Mouse (Mus musculus) liver, embryonic 14.5 days (tissue): ENCODE data around the gene Mrpl50. TPM values are rescaled to one million over a fixed set of nuclear protein-coding genes. Genes with fewer than 3 reads are reported as not detected.

Experiments used
- ATAC-seq: fragments of 200-750 bp; cut with Nextera tagmentation; 2 replicates; pipeline ENCODE4 v1.8.0; 2017; ENCODE audit warnings: moderate number of reproducible peaks, mild to moderate bottlenecking, moderate library complexity; ENCODE audit not compliant: insufficient read depth
- DNase-seq, 3 experiments: peaks; one replicate each; pipeline ENCODE4 v3.0.0-alpha.2; 2012 to 2013; ENCODE audit warnings: low read depth in 3 of 3, low spot score in 3 of 3
- H3K27ac ChIP-seq: fragments of 300-500 bp; sonication (generic); 2 replicates; pipeline ENCODE4 v1.5.1; 2014; ENCODE audit warnings: moderate library complexity, mild to moderate bottlenecking, control low read depth, inconsistent platforms
- H3K27me3 ChIP-seq: fragments of 300-500 bp; sonication (generic); 2 replicates; pipeline ENCODE4 v1.6.1; 2014; ENCODE audit warnings: mild to moderate bottlenecking, low read length, moderate library complexity; ENCODE audit not compliant: control insufficient read depth, insufficient read depth
- H3K36me3 ChIP-seq: fragments of 300-500 bp; sonication (generic); replicated peaks from 2 replicates; pipeline ENCODE4 v1.6.1; 2014; ENCODE audit warnings: low read depth; ENCODE audit not compliant: control insufficient read depth, insufficient read depth
- H3K4me1 ChIP-seq, 2 experiments: fragments of 200-500 bp in 1 of 2; fragments of 300-500 bp in 1 of 2; sonication (generic) in 1 of 2; replicated peaks; 2 replicates each; pipeline ENCODE4 v1.6.1; 2012 to 2014; ENCODE audit warnings: antibody characterized with exemption in 1 of 2, inconsistent platforms in 1 of 2, low read length in 1 of 2; ENCODE audit not compliant: control insufficient read depth in 2 of 2, insufficient read depth in 2 of 2
- H3K4me2 ChIP-seq: fragments of 300-500 bp; sonication (generic); 2 replicates; pipeline ENCODE4 v1.6.1; 2014; ENCODE audit warnings: low read depth, mild to moderate bottlenecking, control low read depth, moderate library complexity
- H3K4me3 ChIP-seq, 2 experiments: fragments of 200-500 bp in 1 of 2; fragments of 300-500 bp in 1 of 2; sonication (generic) in 1 of 2; 2 replicates each; pipeline ENCODE4 v1.5.1; 2012 to 2014; ENCODE audit warnings: low read depth in 2 of 2, low read length in 2 of 2, mild to moderate bottlenecking in 2 of 2, control low read depth in 1 of 2, inconsistent platforms in 1 of 2, moderate library complexity in 1 of 2; ENCODE audit not compliant: insufficient read depth in 1 of 2
- H3K9ac ChIP-seq: fragments of 300-500 bp; sonication (generic); replicated peaks from 2 replicates; pipeline ENCODE4 v1.6.1; 2014; ENCODE audit warnings: mild to moderate bottlenecking, control low read depth, moderate library complexity
- H3K9me3 ChIP-seq: fragments of 300-500 bp; sonication (generic); 2 replicates; pipeline ENCODE4 v1.6.1; 2016; ENCODE audit warnings: low read length, mixed read lengths; ENCODE audit not compliant: control insufficient read depth
- CTCF ChIP-seq: IDR thresholded peaks from 2 replicates; pipeline ENCODE4 v1.5.1; 2016; ENCODE audit warnings: antibody characterized with exemption, low read depth, control low read depth
- EP300 ChIP-seq: IDR thresholded peaks from 2 replicates; pipeline ENCODE4 v1.6.1; 2016; ENCODE audit warnings: antibody characterized with exemption, low read depth
- WGBS: fragments of 180-500 bp; shearing (Covaris S2); extraction: QIAGEN DNeasy Blood & Tissue Kit; methylation state at CpG from one replicate; pipeline ENCODE4 v1.1.7; 2014; ENCODE audit not compliant: insufficient replicate concordance; 5-methylcytosine and 5-hydroxymethylcytosine counted together
- polyA plus RNA-seq, 2 experiments: library from polyadenylated mRNA; depleted of rRNA in 1 of 2; stranded (reverse) in 1 of 2; unstranded in 1 of 2; fragments of >200 nt; fragmentation: Nextera tagmentation in 1 of 2; extraction: Ambion mirVana in 1 of 2; gene quantifications; 2 replicates each; pipeline versions ENCODE4 v1.2.1 to v1.2.3; 2012 to 2014

Gene Mrpl50
- polyA plus RNA-seq, 2 experiments: 16.6 to 55.7 TPM

DNA sequence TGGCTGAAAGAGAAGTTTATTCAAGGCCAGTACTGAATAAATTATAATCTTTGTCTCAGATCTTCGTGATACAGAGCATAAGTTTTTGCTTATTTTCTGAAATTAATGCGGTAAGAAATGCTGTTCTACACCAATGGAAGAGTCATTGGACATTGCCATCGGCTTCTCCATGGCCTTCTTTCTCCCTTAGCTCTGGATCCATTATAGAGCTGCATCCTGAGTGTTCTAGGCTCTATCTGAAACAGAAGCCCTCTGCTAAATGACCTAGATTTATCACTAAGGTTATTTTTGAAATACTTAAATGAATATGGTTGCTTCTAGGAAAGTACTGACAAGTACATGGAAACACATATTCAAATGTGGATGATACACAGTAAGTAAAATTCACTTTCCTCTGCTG, 14.1 kb upstream of the Mrpl50 start:
- TF ChIP-seq CTCF: no peak
- no peak for TF ChIP-seq EP300
- 63% methylated on average over 3 of the region's 3 CpGs for WGBS
- Histone ChIP-seq H3K4me2 (no peak overlapping the region), H3K27me3 (no peaks in the 10 kb centered on the region), H3K9me3 (no peaks in the 10 kb centered on the region; the same call in 1 of the 2 replicates), H3K27ac (no peak overlapping the region), H3K9ac (no peak overlapping the region), H3K36me3 (peaks cover 2% of the 10 kb centered on the region), H3K4me1 (no peaks in the 10 kb centered on the region), H3K4me3 (no peak overlapping the region)
- no peak for ATAC-seq
- no peak for DNase-seq

DNA sequence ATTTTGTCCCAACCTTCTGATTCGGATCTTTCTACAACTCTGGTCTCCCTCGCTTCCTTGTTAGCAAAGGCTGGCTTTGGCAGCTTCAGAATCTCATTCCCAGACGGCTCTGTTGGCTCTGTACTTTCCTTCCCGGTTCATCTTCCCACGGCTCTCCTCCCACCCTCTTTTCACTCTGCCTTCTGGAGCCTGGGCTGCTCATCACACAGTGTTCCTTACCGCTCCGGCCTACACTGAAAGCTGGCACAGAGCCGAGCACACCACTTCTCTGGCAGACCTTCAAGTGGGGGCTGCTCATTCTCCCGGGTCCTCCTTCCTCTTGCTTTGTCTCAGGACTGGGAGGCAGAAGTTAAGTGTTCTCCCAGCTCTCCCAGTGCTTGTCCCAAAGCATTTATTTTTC, 1.7 kb upstream of the Mrpl50 start:
- TF ChIP-seq CTCF (no peak), EP300 (no peak)
- H3K9me3 ChIP-seq: no peaks in the 10 kb centered on the region
- H3K4me1 ChIP-seq: peaks cover 7 to 8% of the 10 kb centered on the region in 2 experiments
- ATAC-seq (no peak), DNase-seq (no peak)
- H3K9ac ChIP-seq: no peak overlapping the region
- H3K27ac ChIP-seq: no peak overlapping the region
- H3K4me3 ChIP-seq: no peak overlapping the region
- H3K36me3 ChIP-seq: peaks cover 4% of the 10 kb centered on the region; the same call in 1 of the 2 replicates
- H3K27me3 ChIP-seq: no peaks in the 10 kb centered on the region
- no peak overlapping the region for H3K4me2 ChIP-seq
- 77% methylated on average over 9 of the region's 9 CpGs for WGBS

- peak; percentile 48 for ATAC-seq
- DNase-seq: peak in 2 of 3 experiments; percentile 10 to 26
- Histone ChIP-seq H3K4me3 (peak overlapping the region; percentile 78 to 88), H3K9ac (peak overlapping the region; percentile 77), H3K27ac (no peak overlapping the region), H3K4me1 (peaks cover 7 to 14% of the 10 kb centered on the region in 2 experiments), H3K27me3 (no peaks in the 10 kb centered on the region), H3K9me3 (no peaks in the 10 kb centered on the region), H3K36me3 (peaks cover 4% of the 10 kb centered on the region; the same call in 1 of the 2 replicates), H3K4me2 (peak overlapping the region; percentile 88)
- TF ChIP-seq CTCF (peak; percentile 26; the same call in 1 of the 2 replicates), EP300 (no peak)
- WGBS: under 1% methylated on average over 15 of the region's 17 CpGs
Measured at GRCm38 (mm10) chr4:49521346-49521745, 453 bp upstream of the Mrpl50 start.

DNA sequence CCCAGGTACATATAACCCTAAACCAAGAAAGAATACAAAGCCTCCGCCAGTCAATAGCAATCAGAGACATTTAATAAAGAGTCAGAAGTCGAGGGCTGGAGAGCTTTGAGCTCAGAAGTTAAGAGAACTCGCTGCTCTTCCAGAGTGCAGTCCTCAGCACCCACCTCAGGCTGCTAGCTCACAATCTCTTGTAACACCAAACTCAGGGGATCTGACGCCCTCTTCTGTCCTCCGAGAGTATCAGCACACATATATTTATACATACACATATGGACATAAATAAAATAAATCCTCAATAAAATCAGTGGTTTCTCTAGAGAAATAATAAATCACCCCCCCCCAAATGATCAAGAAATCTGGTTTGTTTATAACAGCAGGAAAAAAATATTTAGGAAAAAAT, 1.4 kb downstream of the Mrpl50 start:
- Histone ChIP-seq H3K36me3 (peaks cover 5% of the 10 kb centered on the region; the same call in 1 of the 2 replicates), H3K9me3 (no peaks in the 10 kb centered on the region), H3K4me3 (peak overlapping the region; percentile 38 to 78; a peak in 3 of 4 replicates), H3K4me1 (peaks cover 7 to 14% of the 10 kb centered on the region in 2 experiments), H3K27ac (no peak overlapping the region), H3K27me3 (no peaks in the 10 kb centered on the region), H3K9ac (no peak overlapping the region), H3K4me2 (peak overlapping the region; percentile 81)
- peak; percentile 41 to 57 (median 53) for DNase-seq
- no peak for TF ChIP-seq EP300
- peak; percentile 63 for TF ChIP-seq CTCF
- ATAC-seq: no peak
- WGBS: 58% methylated on average over 5 of the region's 5 CpGs

GRCm38 (mm10) chr4:49514441-49514840, 6.5 kb downstream of the Mrpl50 start:
- H3K4me2 ChIP-seq: no peak overlapping the region
- 86% methylated on average over 6 of the region's 6 CpGs for WGBS
- TF ChIP-seq EP300 (no peak), CTCF (no peak)
- no peaks in the 10 kb centered on the region for H3K9me3 ChIP-seq
- ATAC-seq: no peak
- peaks cover 22% of the 10 kb centered on the region for H3K36me3 ChIP-seq
- H3K4me1 ChIP-seq: peaks cover 3 to 7% of the 10 kb centered on the region in 2 experiments; a peak in 3 of 4 replicates
- H3K27ac ChIP-seq: no peak overlapping the region
- H3K4me3 ChIP-seq: no peak overlapping the region
- DNase-seq: no peak
- H3K9ac ChIP-seq: no peak overlapping the region
- no peaks in the 10 kb centered on the region for H3K27me3 ChIP-seq
